Mouse (Mus musculus): Measurements from ENCODE around the gene Gpr22.

The Gpr22 gene

DNA sequence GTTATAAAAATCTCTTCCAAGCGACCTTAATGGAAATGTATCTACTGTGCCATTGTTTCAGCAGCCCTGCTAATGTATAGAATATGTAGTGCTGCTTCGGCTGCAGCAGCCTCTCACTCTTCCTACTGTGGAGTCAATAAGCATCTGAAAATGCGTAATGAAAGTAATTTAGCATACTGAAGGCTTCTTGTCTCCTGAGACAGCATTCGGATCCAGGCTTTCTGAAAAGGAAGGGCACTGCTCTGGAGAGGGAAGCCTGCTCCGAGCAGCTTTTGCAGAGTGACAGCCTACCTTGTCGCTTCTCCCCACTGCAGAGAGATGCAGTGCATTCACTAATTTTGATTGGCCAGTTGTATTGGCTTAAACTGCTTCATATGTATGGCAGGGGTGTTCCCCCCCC, at the start of gene Gpr22:
Gene Gpr22 (minus strand): TSS at position 348 of the 400 bp plus-strand sequence.
- no peak for DNase-seq

DNA sequence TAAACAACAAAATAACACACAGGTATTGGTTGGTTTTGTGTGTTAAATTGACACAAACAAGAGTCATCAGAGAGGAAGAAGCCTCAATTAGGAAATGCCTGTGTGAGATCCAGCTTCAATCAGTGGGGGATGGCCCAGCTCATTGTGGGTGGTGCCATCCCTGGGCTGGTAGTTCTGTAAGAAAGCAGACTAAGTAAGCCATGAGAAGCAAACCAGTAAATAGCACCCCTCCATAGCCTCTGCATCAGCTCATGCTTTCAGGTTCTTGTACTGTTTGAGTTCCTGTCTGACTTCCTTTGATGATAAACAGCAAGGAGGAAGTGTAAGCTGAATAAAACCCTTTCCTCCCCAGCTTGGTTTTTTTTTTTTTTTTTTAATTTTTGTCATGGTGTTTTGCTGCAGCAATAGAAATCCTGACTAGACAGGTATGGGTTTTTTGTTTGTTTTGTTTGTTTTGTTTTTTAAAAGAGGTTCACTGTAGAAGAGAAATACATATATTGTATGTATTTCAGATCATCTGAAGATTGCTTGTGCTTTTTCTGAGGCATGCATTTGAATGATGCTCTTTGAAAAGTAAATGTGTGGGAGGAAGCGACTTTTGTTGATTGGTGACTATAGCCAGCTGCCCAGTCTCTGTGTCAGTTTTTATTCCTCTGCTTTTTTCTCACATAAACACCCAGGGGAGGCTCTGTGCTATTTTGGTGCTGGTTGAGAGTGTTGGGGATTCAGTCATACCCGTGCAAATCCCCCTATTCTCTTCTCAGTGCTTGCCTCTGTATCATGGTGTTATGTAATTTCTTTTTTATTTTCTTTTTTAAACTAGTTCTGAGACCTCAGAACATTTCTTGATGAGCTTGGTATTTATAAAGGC, 42.4 kb upstream of the Gpr22 start:
- no peak for DNase-seq

DNA sequence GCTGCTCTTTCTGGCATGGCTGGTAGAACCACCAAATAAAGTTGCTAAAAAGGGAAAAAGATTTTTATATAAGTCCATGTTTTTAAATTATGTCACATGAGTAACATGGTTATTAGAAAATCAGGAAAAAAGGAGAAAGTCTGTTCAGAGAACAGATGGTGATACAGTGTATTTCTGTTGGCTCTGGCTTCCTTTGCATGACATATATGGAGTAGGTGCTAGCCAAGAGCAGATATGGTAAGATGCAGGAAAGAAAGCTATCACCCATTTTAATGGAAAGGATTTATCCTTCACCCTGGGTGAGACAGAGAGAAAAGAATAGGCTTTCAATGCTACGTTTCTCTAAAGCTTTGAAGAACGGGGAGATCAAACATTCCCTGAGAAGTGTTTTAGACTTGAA, 40.7 kb upstream of the Gpr22 start:
- DNase-seq: no peak

DNA sequence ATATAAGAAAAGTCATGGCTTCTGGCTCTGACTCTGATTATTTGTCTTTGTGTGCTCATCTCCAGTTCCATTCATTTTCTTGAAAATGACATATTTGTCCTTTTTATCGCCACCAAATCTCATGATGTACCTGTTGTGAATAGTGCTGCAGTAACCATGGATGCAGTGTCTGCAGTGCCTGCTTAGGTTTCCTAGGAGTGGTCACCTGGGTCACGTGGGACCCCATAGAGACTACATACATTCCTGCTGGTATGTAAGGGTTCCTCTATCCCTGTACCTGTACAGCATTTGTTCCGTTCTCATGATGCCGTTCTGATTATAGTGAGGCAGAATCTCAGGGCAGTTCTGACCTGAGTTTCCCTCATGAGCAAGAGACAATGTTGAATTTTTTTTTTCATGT, 36.1 kb upstream of the Gpr22 start:
- DNase-seq: no peak

DNA sequence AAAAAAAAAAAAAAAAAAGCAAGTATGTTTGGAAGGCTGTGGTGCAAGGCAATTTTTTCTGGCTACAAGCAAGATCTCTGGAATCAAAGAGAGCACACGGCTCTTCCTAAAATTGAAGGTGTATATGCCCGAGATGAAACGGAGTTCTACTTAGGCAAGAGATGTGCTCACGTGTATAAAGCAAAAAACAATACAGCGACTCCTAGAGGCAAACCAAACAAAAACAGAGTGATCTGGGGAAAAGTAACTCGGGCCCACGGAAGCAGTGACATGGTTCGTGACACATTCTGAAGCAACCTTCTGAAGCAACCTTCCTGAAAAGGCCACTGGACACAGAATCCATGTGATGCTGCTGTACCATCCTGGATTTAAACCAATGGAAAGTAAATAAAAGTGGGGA, 33.6 kb upstream of the Gpr22 start:
- no peak for DNase-seq

DNA sequence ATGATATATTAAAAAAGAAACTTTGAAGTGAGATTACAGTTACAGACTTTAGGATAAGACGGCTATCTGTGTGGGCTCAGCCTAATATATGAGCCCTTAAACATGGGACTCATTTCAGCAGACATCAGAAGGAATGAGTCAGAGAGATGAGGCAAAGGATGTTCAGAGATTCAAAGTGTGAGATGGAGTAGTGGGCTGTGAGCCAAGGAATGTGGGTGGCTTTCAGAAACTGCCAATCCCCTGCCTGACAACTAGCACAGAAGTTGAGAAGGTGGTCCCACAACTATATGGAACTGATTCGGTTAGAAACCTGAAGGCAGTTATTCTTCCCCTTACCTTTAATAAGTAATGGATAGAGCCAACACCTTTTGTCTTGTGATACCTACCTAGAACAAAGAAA, 20.9 kb upstream of the Gpr22 start:
- DNase-seq: no peak

DNA sequence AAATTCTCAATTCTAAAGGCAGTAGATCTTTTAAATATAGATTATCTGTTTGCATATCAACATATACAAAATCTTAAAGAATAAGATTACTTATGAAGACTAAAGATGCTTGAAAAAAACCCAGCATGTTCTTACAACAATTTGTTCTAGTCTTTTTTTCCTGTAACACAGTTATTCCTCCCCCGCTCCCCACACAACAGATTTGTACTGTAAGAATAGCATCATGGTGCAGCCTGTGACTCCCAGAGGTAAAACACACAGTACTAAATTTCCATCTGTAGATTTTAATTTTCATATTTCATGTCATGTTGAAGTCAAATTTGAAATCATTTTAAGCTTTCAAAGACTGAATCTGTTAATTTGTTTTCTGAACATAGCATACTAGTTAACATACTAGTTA, 16.4 kb upstream of the Gpr22 start:
- DNase-seq: no peak

DNA sequence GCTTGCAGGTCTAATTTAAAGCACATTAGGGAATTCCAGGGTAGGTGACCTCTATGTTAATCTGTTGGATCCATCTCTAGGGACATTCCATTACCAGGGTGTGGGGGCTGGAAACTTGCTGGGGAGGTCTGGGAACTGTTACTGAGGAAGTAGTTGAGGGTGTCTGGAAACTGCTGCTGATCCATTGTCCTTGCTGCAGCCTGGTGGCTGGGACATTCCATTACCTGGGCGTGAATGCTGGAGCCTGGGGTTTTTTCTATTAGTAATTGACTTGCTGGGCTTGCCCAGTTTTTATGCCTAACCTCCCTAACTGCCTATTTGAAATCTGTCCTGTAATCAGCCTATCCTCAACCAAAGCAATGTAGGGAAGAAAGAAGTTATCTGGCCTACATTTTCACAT, 13.0 kb upstream of the Gpr22 start:
- peak; percentile 12 for DNase-seq

DNA sequence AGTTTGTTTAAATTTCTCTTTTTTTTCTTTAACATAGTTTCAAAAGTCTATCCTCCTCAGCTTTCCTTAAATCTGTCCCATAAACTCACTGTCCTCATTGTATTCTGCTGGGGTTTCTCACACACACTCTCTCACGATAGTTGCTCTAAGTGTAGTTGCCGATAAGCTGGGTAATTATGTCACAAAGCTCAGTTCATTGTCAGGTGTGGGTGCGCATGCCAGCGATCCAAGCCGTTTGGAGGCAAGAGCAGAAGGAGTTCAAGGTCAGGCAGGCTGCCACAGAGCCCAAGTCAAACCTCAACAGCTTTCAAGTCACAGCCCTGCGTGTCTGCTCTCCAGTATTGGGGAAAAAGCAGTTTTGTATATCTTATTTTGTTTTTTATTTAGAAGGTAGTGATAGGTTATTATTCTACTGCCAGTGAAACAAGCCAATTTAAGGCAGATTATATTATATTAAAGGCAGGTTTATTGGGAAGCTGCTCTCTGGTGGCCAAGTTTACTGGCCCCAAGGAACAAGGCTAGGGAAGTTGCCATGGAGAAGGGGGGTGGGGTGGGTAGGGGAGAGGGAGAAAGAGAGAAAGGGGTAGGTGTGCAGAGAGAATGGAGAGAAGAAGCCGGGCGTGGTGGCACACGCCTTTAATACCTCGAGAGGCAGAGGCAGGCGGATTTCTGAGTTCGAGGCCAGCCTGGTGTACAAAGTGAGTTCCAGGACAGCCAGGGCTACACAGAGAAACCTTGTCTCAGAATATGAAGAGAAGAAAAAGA, 11.9 kb upstream of the Gpr22 start:
- DNase-seq: no peak

DNA sequence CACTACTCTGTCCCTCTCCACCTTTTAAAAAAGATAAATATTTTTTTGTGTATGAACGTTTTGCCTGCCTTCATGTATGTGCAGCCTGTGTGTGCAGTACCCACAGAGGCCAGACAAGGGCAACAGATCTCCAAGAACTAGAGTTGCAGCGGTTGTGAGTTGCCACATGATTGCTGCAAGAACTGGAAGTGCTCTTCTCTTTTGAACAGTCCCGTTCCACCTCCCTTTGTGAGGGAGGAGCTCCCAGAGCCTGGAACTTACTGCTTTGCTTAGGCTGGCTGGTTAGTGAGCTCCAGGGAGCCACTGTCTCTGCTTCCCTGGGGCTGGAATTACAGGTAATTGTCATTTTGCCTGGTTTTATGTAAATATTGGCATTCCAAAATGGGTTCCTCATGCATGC, 10.8 kb upstream of the Gpr22 start:
- DNase-seq: no peak

DNA sequence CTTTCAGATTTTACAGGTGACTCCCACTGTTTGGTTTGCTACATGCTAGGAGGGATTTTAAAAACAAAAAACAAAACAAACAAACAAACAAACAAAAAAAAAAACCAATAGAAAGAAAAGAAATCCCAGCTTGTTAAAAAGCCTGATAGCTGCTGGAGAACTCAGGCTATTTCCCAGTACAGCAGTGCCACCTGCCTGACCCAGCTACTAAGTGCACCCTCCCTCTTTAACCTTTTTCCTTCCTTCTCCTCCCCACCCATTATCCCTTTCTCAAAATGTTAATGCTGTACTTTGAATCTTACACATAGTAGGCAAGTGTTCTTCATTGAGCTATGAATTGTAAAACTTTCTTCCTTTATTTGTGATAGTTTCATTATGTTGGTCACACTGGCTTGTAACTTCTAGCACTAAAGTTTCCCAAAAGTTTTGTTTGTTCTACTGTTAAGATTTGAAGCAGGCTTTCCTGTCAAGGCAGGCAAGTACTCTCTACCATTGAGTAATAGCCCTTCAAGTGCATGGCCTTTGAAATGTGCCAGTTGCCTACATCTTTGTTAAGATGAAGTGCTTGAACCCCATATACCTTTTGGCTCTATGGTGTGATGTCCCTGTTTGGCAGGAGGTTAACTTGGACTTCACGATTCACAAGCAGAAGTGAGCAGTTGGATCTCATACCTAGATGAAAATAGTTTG, 6.0 kb upstream of the Gpr22 start:
- peak; percentile 12 for DNase-seq

DNA sequence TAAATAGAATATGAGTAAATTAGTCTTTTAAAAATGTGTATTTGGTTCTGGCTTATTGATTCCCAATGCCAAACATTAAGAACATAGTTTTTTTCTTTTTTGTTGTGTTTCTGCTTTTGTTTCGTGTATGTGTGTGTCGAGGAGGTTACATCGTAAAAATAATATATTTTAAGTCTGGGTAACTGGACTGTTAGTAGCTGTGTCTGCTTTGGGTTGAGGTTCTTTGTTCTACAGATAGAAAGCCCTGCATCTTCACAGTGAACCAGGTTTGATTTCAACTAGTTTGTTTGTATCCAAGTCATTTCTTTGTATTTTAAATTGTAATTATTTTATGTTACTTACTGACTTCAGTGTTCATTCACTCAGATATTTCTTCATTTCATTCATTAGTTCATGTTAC, 323 bp upstream of the Gpr22 start:
- no peak for DNase-seq

DNA sequence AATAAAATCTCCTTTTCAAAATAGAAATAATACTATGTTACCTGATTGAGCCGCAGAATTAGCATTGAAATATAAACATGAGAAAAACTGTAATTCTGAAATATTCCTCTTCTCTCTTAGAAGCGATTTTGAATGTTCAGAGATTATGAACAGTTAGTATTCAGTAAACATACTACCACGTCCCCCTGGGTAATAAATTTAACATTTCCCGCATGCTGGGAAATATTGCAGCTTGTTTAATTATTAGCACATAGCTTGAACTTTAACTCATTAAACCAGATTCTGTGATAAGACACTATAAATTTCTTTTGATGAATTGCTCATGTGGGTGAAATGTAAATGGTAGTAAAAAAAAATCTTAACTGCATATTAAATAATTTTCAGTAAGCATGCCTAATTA, 1.0 kb downstream of the Gpr22 start:
- no peak for DNase-seq

DNA sequence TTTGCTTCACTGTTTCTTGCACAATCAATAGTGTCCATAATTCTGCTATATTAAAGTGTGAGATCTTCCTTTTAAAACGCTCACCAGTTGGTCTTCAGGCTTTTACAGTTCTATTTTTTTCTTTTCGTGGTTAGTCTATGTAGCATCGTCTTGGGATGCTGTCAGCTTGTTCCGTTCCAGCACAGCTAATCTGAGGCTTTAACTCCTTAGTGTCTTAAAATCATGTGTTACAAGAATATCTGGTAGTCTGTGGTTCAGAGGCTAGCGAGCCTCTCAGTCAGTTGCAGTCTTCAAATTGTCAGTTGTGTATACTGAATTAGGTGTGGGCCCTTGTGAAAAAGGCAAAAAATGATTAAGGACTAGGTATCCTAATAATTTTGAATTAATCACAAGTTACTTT, 1.5 kb downstream of the Gpr22 start:
- no peak for DNase-seq

DNA sequence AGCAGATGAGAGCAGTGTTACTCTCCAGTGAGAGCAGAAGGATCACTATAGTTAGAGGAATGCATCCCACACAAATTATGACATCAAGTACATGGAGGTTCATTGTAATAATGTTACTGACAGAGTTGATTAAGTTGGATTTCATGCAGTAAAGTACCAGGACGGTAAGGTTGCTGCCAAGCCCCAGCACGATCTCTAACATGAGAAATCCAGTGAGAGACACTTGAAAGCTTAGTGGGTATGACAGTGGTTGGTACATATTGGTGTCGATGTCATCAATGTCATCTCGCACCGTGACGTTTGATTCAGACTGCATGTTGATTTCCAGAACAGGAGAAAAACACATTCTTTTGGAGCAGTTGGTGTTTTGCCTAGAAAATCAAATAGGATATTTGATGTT, 4.1 kb downstream of the Gpr22 start:
- no peak for DNase-seq

DNA sequence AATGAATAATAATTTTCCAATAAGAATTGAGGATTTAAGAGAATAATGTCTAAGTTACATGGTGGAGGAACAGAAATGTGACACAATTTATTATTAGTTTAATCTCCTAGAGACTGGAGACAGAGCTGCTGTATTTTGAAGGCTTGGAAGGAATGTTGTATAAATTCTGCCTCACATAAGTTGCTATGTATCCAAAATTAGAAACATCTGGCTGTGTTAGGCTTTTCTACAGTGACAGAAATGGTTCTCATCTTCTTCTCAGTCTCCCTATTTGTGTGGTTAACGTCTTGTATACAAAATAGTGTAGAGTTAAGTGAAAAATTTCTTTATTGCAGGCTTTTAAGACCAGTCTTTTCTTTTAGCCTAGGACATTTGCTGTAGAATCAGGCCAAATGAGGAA, 6.2 kb downstream of the Gpr22 start:
- DNase-seq: no peak

DNA sequence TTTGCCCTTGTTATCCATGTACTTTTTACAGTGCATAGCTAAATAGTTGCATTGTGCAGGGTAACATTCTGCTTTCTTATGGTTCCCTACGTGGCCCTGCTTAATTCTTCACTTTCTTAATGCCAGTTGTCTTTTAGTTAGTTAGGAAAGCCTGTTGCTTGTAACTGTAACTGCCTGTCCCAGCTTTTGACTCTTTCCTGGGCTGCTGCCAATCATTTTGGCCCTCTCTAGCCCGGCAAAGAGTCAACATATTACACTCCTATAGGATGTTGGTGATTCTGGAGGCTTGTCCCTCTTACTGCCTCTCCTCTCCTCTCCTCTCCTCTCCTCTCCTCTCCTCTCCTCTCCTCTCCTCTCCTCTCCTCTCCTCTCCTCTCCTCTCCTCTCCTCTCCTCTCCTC, 7.6 kb downstream of the Gpr22 start:
- no peak for DNase-seq

DNA sequence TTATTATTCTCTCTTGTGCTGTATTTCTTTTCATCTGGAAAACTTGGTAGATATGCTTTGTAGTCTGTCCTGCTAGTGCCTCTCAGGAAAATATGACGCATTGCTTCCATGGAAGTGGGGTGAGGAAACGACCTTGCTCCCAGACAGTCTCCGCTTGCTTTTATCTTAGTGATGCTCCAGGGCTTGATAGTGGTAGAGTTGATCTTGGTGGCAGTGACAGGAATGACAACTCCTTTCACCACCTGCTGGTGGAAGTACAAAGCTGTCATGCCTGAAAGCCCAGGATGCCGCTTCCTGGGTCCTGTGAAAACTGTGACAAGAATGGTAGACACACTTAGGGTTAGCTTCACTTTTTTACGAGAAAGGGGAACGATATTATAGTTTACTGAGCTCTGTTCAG, 9.8 kb downstream of the Gpr22 start:
- no peak for DNase-seq

DNA sequence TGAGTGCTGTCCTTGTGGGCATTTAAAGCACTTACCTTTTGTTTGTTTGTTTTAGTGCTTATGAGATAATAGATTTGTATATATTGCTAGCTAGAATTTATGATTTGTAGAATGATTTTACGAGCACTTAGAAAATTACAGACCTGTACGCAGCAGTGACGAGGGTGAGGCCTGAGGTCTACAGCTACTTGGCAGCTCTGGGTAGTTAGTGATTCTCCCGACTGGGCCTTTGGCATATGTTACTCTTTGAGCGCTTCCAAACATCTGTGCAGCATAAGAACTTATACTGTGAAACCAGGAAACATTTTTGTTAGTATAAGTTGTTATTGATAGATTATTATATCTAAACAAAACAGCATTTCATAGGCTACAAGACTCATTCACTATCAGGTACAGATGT, 12.3 kb downstream of the Gpr22 start:
- no peak for DNase-seq

DNA sequence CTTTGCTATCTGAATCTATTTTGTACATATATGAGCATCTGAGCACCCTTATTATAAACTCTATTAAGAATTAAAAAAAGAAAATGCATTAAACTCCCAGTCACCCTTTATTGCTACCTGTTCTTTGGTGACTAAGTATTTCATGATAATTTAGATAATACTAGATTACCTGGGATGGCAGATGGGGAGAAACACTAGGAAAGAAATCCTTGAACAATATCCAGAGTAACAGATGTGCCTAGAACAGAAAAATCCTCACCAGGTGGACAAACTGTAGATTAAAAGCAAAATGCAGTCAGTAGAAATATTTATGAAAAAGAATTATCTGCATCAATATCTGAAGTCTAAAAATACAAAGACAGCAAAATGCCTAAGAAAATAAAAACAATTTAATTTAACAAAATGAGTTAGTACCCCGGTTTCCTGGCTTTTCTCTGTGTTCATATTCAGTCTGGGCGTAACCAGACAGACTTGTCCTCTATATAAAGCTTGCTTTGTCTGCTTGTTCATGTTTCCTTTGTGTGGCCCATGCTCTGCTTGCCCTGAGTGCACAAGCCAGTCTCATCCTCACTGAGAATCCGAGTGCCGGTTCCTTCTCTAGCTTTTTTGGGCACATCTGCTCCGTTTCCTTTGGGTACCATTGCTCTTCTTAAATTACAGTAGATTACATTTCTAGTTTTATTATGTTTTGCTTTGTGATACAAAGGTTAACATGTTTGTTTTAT, 13.0 kb downstream of the Gpr22 start:
- DNase-seq: no peak

DNA sequence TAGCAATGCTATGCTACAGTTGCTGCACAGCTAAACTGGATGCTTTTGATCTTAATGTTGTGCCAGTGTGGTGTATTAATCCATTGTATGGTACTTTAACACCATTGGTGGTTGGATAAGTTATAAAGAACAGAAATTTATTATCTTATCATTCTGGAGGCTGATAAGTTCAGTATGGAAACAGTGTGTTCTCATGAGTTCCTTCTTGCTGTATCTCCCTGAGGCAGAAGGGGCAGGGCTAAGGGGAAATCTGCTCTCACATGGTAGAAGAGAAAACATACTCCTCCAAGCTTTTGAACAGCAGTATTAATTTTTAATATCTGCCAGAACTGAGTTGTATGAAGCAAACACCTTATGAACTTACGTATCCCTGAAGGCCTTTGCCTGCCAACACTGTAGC, 20.5 kb downstream of the Gpr22 start:
- DNase-seq: no peak

DNA sequence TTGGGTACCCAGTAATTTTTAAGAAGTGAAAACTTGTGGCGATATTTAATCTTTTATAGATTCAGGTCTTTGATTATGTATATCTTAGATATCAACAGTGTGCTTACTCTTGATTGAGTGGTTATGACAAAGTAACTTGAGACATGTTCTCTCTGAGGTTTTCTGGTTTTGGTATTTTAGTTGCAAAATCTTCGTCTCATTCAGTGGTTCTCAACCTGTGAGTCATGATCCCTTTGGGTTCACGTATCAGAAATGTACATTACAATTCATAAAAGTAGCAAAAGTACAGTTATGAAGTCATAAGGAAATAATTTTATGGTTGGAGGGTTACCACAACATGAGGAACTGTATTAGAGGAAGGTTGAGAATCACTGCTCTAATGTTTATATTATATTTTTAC, 27.1 kb downstream of the Gpr22 start:
- no peak for DNase-seq

DNA sequence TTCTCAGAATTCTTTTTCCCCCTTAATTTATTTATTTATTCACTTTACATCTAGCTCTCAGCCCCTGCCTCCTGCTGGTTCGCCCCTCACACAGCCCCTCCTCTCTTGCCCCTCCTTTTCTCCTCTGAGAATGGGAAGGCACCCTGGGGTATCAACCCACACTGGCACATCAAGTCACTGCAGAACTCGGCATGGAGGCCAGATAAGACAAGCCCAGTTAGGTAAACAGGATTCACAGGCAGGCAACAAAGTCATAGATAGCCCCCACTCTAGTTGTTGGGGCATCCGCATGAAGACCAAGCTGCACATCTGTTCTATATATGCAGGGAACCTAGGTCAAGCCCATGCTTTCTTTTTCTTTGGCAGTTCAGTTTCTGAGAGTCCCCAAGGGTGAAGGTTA, 46.6 kb downstream of the Gpr22 start:
- DNase-seq: no peak

All from kidney, adult 9 months (tissue).